Mouse (Mus musculus): Measurements from ENCODE around the gene Lclat1. TPM values are rescaled to one million over a fixed set of nuclear protein-coding genes. Genes with fewer than 3 reads are reported as not detected.

Gene Lclat1
- total RNA-seq (2023): 23.5 TPM

DNA sequence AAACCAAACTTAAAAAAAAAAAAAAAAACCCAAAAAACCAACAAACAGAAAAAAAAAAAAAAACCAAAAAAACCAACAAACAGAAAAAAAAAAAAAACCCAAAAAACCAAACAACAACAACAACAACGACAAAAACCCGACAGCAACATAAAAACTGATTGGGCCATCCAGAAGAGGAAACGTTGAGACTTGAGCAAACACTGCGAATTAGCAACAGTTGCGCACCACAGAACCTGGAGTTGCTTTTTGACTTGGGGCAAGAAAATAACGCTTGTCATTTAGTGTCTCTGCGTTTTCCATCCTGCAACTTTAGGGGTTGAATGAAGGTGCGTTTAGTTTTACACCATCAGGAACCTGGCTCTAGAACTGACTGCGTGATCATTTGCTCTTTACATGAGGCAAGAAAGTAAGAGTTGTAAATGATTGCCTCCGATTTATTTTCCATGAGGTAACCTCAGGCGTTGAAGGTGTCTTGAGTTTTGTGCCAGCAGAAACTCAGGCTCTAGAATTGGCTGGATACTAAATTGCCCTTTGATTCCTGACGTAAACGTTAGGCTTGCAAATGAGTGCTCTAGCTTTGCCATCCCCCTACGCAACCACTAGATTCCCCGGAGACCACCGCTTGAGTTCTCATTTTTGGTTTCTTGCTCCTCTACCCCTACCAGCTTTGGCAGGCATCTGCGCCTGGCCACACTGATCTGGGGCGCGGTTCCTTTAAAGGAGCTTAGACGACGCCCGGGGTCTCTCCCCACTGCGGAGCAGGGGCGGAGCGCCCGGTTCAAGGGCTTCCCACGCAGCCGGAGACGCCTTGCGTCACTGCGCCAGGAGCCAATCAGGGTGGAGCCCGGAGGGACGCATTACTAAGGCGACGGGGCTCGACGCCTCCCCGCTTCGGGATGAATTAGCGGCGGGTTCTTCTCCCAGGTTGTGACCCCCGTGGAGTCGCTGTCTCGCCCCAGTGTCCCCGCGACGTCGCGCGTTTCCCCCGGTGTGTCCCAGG is at the start of gene Lclat1:
TSS of gene Lclat1 (plus strand) at position 828 of the 1,000 bp plus-strand sequence.

Other genes with a start within 250 kb of the Lclat1 start
- 236 TPM for gene Lbh, start 189.7 kb upstream of the Lclat1 start, total RNA-seq (2023)